Mouse (Mus musculus) frontal cortex, postnatal 25 days (tissue): ENCODE measurements around the gene Prl8a1.

ENCODE experiments used
- DNase-seq, 2 experiments: peaks; one replicate each; pipeline ENCODE4 v3.0.0; 2022; ENCODE audit warnings: low spot score in 2 of 2

The Prl8a1 gene

GRCm38 (mm10) chr13:27582071-27582470 lies at the start of gene Prl8a1:
Gene Prl8a1 (minus strand): TSS chr13:27582171.
- no peak for DNase-seq

DNA sequence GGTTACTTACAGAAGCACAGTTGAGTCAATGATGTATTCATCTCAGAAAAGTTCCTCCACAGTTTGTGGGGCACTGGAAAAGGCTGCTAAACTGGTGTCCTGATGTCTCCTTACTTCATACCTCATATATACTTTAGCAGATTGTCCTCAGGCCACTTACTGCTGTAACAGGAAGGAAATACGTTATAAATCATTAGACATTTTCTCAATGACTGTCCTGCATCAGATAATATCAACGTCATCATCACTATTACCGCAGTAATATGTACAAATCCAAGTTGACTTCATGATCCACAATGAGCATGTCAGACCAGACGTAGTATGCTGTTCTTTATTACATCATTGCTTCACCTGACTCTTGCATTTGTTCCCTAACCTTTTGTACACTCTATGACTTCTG lies 28.5 kb upstream of the Prl8a1 start, which contains the start of gene Prl7b1:
Prl7b1 (minus strand) TSS at position 101 of the 400 bp plus-strand sequence.
- DNase-seq: no peak

DNA sequence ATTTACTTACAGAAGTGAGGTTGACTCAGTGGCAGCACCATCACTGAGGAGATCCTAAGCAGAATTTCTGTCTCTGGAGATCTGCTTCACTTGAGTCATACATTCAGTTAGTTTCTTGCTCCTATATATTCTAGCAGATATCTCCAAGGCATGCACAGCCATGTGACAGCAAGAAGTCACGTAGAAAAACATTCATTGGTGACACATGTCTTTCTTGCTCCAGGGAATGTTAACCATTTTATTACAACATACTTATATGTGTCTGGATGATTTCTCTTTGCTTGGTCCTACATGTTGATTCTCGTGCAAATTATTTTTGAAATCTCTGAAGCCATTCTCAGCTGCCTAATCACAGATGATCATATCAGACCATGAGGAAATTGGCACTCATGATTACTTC lies 17.5 kb downstream of the Prl8a1 start, which contains the start of gene Prl8a9:
Prl8a9 (minus strand) TSS at position 101 of the 400 bp plus-strand sequence.
- DNase-seq: no peak

DNA sequence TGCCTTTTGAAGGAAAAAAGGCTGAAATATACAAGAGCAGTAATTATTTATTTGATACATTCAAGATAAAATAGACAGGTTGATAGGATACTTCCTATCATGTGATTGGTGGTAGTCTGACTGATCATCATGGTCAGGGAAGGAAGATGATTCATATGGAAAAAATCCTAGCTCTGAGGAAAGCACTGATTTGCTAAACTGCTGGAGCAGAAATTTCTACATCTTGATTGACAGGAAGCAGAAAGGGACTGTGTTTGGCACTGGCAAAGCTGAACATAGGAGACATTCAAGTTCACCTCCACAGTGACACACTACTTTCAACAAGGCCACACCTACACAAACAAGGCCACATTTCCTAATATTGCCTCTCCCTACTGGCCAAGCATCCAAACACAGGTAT lies 28.6 kb downstream of the Prl8a1 start:
- no peak for DNase-seq
